Mouse (Mus musculus) CH12.LX (cell line): Measurements from ENCODE around the gene Smim13. TPM values are rescaled to one million over a fixed set of nuclear protein-coding genes. Genes with fewer than 3 reads are reported as not detected.

Source experiments
- DNase-seq: peaks from one replicate; pipeline ENCODE4 v3.0.0-alpha.2; 2013; ENCODE audit errors: extremely low read depth
- H3K27ac ChIP-seq: 2 replicates; pipeline ENCODE4 v1.5.1; 2012; ENCODE audit warnings: low read depth, mild to moderate bottlenecking, control low read depth, moderate library complexity; ENCODE audit not compliant: insufficient read depth
- H3K27me3 ChIP-seq: replicated peaks from 2 replicates; pipeline ENCODE3; 2012; ENCODE audit warnings: inconsistent platforms
- H3K36me3 ChIP-seq, 2 experiments: replicated peaks in 1 of 2; 2 replicates each; pipeline versions ENCODE3 to v1.6.1; 2012; ENCODE audit warnings: inconsistent platforms in 1 of 2, low read length in 1 of 2, mild to moderate bottlenecking in 1 of 2, mixed read lengths in 1 of 2, moderate library complexity in 1 of 2; ENCODE audit not compliant: control insufficient read depth in 1 of 2, insufficient read depth in 1 of 2
- H3K4me1 ChIP-seq, 2 experiments: 2 replicates each; pipeline ENCODE4 v1.6.1; 2012; ENCODE audit warnings: inconsistent platforms in 1 of 2, moderate library complexity in 1 of 2; ENCODE audit not compliant: insufficient read depth in 2 of 2, control insufficient read depth in 1 of 2
- H3K4me2 ChIP-seq: 2 replicates; pipeline ENCODE4 v1.6.1; 2012; ENCODE audit warnings: low read depth, mild to moderate bottlenecking, control low read depth; ENCODE audit not compliant: poor library complexity, insufficient read depth, severe bottlenecking
- H3K4me3 ChIP-seq, 3 experiments: fragments of 150-350 bp in 1 of 3; sonication (generic) in 1 of 3; replicated peaks in 1 of 3; 2 replicates each; pipeline versions ENCODE3 to v1.5.1; 2011 to 2012; ENCODE audit warnings: low read depth in 2 of 3, low read length in 2 of 3, mild to moderate bottlenecking in 2 of 3, moderate library complexity in 2 of 3, control low read depth in 1 of 3, improper control_type of control experiment in 1 of 3, inconsistent platforms in 1 of 3, mixed read lengths in 1 of 3; ENCODE audit not compliant: poor library complexity in 1 of 3
- H3K79me2 ChIP-seq: replicated peaks from 2 replicates; pipeline ENCODE4 v1.6.1; 2012; ENCODE audit warnings: mild to moderate bottlenecking, moderate library complexity; ENCODE audit not compliant: control insufficient read depth, poor library complexity, insufficient read depth, severe bottlenecking; ENCODE audit errors: extremely low read depth
- H3K9ac ChIP-seq: 2 replicates; pipeline ENCODE4 v1.6.1; 2012; ENCODE audit warnings: low read depth, mild to moderate bottlenecking, control low read depth, moderate library complexity; ENCODE audit not compliant: insufficient read depth
- H3K9me3 ChIP-seq: replicated peaks from 2 replicates; pipeline ENCODE3; 2012; ENCODE audit warnings: low read length, inconsistent platforms, mixed read lengths
- BHLHE40 ChIP-seq: IDR thresholded peaks from 2 replicates; pipeline ENCODE4 v1.6.1; 2011; ENCODE audit warnings: mild to moderate bottlenecking, low read depth, low read length, improper control_type of control experiment
- CHD1 ChIP-seq: IDR thresholded peaks from 2 replicates; pipeline ENCODE4 v1.6.1; 2012; ENCODE audit warnings: low read depth, low read length, improper control_type of control experiment, inconsistent platforms
- CHD2 ChIP-seq: IDR thresholded peaks from 2 replicates; pipeline ENCODE4 v1.6.1; 2011; ENCODE audit warnings: low read length, improper control_type of control experiment
- CTCF ChIP-seq, 2 experiments: IDR thresholded peaks in 1 of 2; conservative IDR thresholded peaks in 1 of 2; 2 replicates each; pipeline ENCODE4 v1.5.1; 2011 to 2012; ENCODE audit warnings: low read depth in 2 of 2, low read length in 2 of 2, improper control_type of control experiment in 1 of 2, inconsistent platforms in 1 of 2, mild to moderate bottlenecking in 1 of 2, moderate library complexity in 1 of 2
- E2F4 ChIP-seq: IDR thresholded peaks from 2 replicates; pipeline ENCODE4 v1.6.1; 2011; ENCODE audit warnings: low read depth, low read length, improper control_type of control experiment; ENCODE audit not compliant: insufficient replicate concordance
- EP300 ChIP-seq: IDR thresholded peaks from 2 replicates; pipeline ENCODE4 v1.6.1; 2011; ENCODE audit warnings: low read length, improper control_type of control experiment
- ETS1 ChIP-seq: conservative IDR thresholded peaks from 2 replicates; pipeline ENCODE4 v1.6.1; 2012; ENCODE audit warnings: low read depth, mild to moderate bottlenecking, inconsistent platforms, low read length, improper control_type of control experiment, moderate library complexity
- HCFC1 ChIP-seq: IDR thresholded peaks from 2 replicates; pipeline ENCODE4 v1.6.1; 2012; ENCODE audit warnings: low read depth, mild to moderate bottlenecking, inconsistent platforms, low read length, improper control_type of control experiment
- JUN ChIP-seq: IDR thresholded peaks from 2 replicates; pipeline ENCODE4 v1.6.1; 2011; ENCODE audit warnings: low read depth, mild to moderate bottlenecking, low read length, improper control_type of control experiment, moderate library complexity; ENCODE audit not compliant: insufficient read depth
- KAT2A ChIP-seq: IDR thresholded peaks from 2 replicates; pipeline ENCODE4 v1.6.1; 2012; ENCODE audit warnings: low read length, improper control_type of control experiment, inconsistent platforms; ENCODE audit not compliant: insufficient replicate concordance
- MAZ ChIP-seq: IDR thresholded peaks from 2 replicates; pipeline ENCODE4 v1.6.1; 2012; ENCODE audit warnings: low read depth, mild to moderate bottlenecking, inconsistent platforms, low read length, improper control_type of control experiment, moderate library complexity
- MEF2A ChIP-seq: IDR thresholded peaks from 2 replicates; pipeline ENCODE4 v1.6.1; 2014; ENCODE audit warnings: low read depth, mild to moderate bottlenecking, inconsistent platforms, low read length, improper control_type of control experiment, borderline replicate concordance
- MXI1 ChIP-seq: IDR thresholded peaks from 2 replicates; pipeline ENCODE4 v1.6.1; 2011; ENCODE audit warnings: mild to moderate bottlenecking, low read depth, low read length, improper control_type of control experiment
- MYC ChIP-seq: IDR thresholded peaks from 2 replicates; pipeline ENCODE4 v1.6.1; 2011; ENCODE audit warnings: low read depth, mild to moderate bottlenecking, improper control_type of control experiment, low read length
- NELFE ChIP-seq: IDR thresholded peaks from 2 replicates; pipeline ENCODE4 v1.6.1; 2011; ENCODE audit warnings: low read depth, low read length, improper control_type of control experiment
- NRF1 ChIP-seq: IDR thresholded peaks from 2 replicates; pipeline ENCODE4 v1.6.1; 2014; ENCODE audit warnings: low read depth, mild to moderate bottlenecking, inconsistent platforms, low read length, improper control_type of control experiment, moderate library complexity
- POLR2A ChIP-seq: IDR thresholded peaks from 2 replicates; pipeline ENCODE4 v1.6.1; 2011; ENCODE audit warnings: low read depth, mild to moderate bottlenecking, improper control_type of control experiment, low read length
- RCOR1 ChIP-seq: conservative IDR thresholded peaks from 2 replicates; pipeline ENCODE4 v1.6.1; 2012; ENCODE audit warnings: low read depth, mild to moderate bottlenecking, inconsistent platforms, low read length, improper control_type of control experiment
- SMC3 ChIP-seq: IDR thresholded peaks from 2 replicates; pipeline ENCODE4 v1.6.1; 2011; ENCODE audit warnings: low read depth, low read length, improper control_type of control experiment
- TBP ChIP-seq: conservative IDR thresholded peaks from 2 replicates; pipeline ENCODE4 v1.6.1; 2011; ENCODE audit warnings: low read depth, low read length, improper control_type of control experiment
- TCF12 ChIP-seq: IDR thresholded peaks from 2 replicates; pipeline ENCODE4 v1.6.1; 2014; ENCODE audit warnings: low read depth, mild to moderate bottlenecking, inconsistent platforms, low read length, improper control_type of control experiment
- USF1 ChIP-seq: IDR thresholded peaks from 2 replicates; pipeline ENCODE4 v1.6.1; 2014; ENCODE audit warnings: low read depth, mild to moderate bottlenecking, inconsistent platforms, low read length, improper control_type of control experiment
- USF2 ChIP-seq: conservative IDR thresholded peaks from 2 replicates; pipeline ENCODE4 v1.6.1; 2011; ENCODE audit warnings: low read depth, low read length, improper control_type of control experiment
- ZKSCAN1 ChIP-seq: IDR thresholded peaks from 2 replicates; pipeline ENCODE4 v1.6.1; 2012; ENCODE audit warnings: low read depth, inconsistent platforms, low read length, improper control_type of control experiment, borderline replicate concordance
- ZMIZ1 ChIP-seq: IDR thresholded peaks from 2 replicates; pipeline ENCODE4 v1.6.1; 2012; ENCODE audit warnings: low read depth, mild to moderate bottlenecking, inconsistent platforms, low read length, improper control_type of control experiment
- dilution Hi-C: fragments of 300-500 bp; cut with MboI; formaldehyde crosslinking; loops from 2 replicates; pipeline ENCODE4 v1.14.3; 2020; ENCODE audit warnings: low sequenced_read_pairs; ENCODE audit not compliant: extremely low pct_unique_long_range_greater_than_20kb, extremely low pct_ligation_motif_present
- in situ Hi-C: fragments of 300-500 bp; cut with MboI; formaldehyde crosslinking; loops from 3 replicates; pipeline ENCODE4 v1.14.3; 2019; ENCODE audit warnings: low sequenced_read_pairs, low pct_ligation_motif_present, low pct_unique_long_range_greater_than_20kb, mixed read lengths
- polyA plus RNA-seq: library from polyadenylated mRNA; unstranded; fragments of >175 nt; gene quantifications from 2 replicates; pipeline ENCODE4 v1.2.1, GENCODE M21; 2012; ENCODE audit warnings: low read depth; ENCODE audit not compliant: insufficient read length
- total RNA-seq, 2 experiments: library from RNA; depleted of rRNA; stranded (reverse); fragments of 300-350 nt in 1 of 2; fragments of >200 nt in 1 of 2; gene quantifications; 2 replicates each; pipeline ENCODE4 v1.2.3; 2012 to 2014

Gene Smim13
- total and polyA plus RNA-seq, 3 experiments, result 4.4 to 13.4 (median 11.6) TPM

- H3K4me1 ChIP-seq, result no peaks in the 10 kb centered on the region
- H3K9me3 ChIP-seq, result peaks cover 2% of the 10 kb centered on the region
- no peak within 1 kb of the TSS for H3K4me3 ChIP-seq
- H3K27me3 ChIP-seq, result no peaks in the 10 kb centered on the region
- no peaks in the 10 kb centered on the region for H3K79me2 ChIP-seq
- DNase-seq, result no peak
- no peaks in the 10 kb centered on the region for H3K36me3 ChIP-seq
- no peak within 1 kb of the TSS for H3K27ac ChIP-seq
- dilution Hi-C loops, result no loop called here
- in situ Hi-C loops, result no loop called here
- no peak within 1 kb of the TSS for H3K4me2 ChIP-seq
- no peak within 1 kb of the TSS for H3K9ac ChIP-seq
- no peak for TF ChIP-seq NELFE
- TF ChIP-seq MYC, result no peak
- no peak for TF ChIP-seq HCFC1
- no peak for TF ChIP-seq TCF12
- TF ChIP-seq CHD2, result no peak
- TF ChIP-seq MAZ, result no peak
- TF ChIP-seq SMC3, result no peak
- no peak for TF ChIP-seq RCOR1
- TF ChIP-seq MEF2A, result no peak
- no peak for TF ChIP-seq TBP
- TF ChIP-seq ZMIZ1, result no peak
- TF ChIP-seq USF1, result no peak
- no peak for TF ChIP-seq KAT2A
- TF ChIP-seq NRF1, result no peak
- TF ChIP-seq ZKSCAN1, result no peak
- TF ChIP-seq ETS1, result no peak
Observed at GRCm38 (mm10) chr13:41220304-41220834, 29.3 kb upstream of the Smim13 start, which contains the start of gene Elovl2. Elovl2 (minus strand) TSS chr13:41220405.

DNA sequence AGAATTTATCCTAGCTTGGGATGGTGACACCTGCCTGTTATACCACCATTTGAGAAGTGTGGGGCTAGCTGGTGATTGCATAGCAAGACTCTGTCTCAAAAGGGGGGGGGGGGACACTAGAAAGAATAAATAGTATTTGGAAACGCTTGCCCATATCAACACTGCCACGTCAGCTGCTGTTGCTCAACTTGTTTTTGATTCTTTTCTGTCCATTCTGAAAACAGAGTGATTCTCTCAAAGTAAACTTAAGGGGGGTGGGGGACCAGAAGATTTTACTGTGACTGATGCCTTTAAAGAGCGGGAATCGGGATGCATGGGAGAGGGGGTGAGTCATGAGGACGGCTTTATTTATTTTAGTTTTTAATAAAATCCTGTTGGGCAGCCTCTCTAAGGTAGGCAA is 23.1 kb upstream of the Smim13 start:
- H3K27ac ChIP-seq, result no peak overlapping the region
- H3K4me2 ChIP-seq, result no peak overlapping the region
- no peaks in the 10 kb centered on the region for H3K9me3 ChIP-seq
- no peak overlapping the region for H3K9ac ChIP-seq
- no peak for DNase-seq
- peaks cover 2 to 4% of the 10 kb centered on the region in 2 experiments; a peak in 2 of 4 replicates for H3K4me1 ChIP-seq
- in situ Hi-C loops (loop anchor here (25.0 kb wide), 1 partner anchor 214 kb away; the partner anchor contains the start of genes Pak1ip1 and Tmem14c), dilution Hi-C loops (no loop called here)
- H3K4me3 ChIP-seq, result no peak overlapping the region
- H3K79me2 ChIP-seq, result no peaks in the 10 kb centered on the region
- no peaks in the 10 kb centered on the region for H3K36me3 ChIP-seq
- no peak for TF ChIP-seq ZKSCAN1
- TF ChIP-seq CHD1, result no peak
- TF ChIP-seq MXI1, result no peak
- no peak for TF ChIP-seq BHLHE40
- no peak for TF ChIP-seq JUN
- TF ChIP-seq CTCF (conservative IDR thresholded peaks at IDR 0.05 in 1 of 2, IDR thresholded peaks at IDR 0.05 in 1 of 2; ENCODE audit: low read depth in 2 of 2, low read length in 2 of 2), result no peak
- no peak for TF ChIP-seq E2F4
- TF ChIP-seq POLR2A, result no peak
- no peak for TF ChIP-seq ZMIZ1
- no peak for TF ChIP-seq MYC
- no peak for TF ChIP-seq SMC3
- TF ChIP-seq EP300, result no peak
- no peak for TF ChIP-seq KAT2A
- no peak for TF ChIP-seq HCFC1
- TF ChIP-seq TCF12, result no peak
- no peak for TF ChIP-seq USF1
- TF ChIP-seq USF2, result no peak
- H3K27me3 ChIP-seq, result no peaks in the 10 kb centered on the region
